In genomic region chr1:60566631-60567311, GRCm38 (mm10) we compare ENCODE assay signal across 8 mouse cellular contexts. TPM values are rescaled to one million over a fixed set of nuclear protein-coding genes. Genes with fewer than 3 reads are reported as not detected.
A peak's percentile ranks its signal among the peaks of the same experiment; 100 is the strongest.
DNase-seq lines count a peak whose midpoint lies in the region; ATAC-seq and TF ChIP-seq lines count a peak whose summit lies in the region.

Raph1 (minus strand) TSS chr1:60567104.

- DNase-seq in adipocyte (ENCODE audit: low spot score): peak; percentile 88
- DNase-seq in gastrocnemius, postnatal 25 days: peak; percentile 92
- DNase-seq in intestine, embryonic 14.5 days (ENCODE audit: low spot score): peak; percentile 89
- DNase-seq in left cerebral cortex, postnatal 10 days (ENCODE audit: extremely low spot score in 1 of 2, low spot score in 2 of 2): peak; percentile 56 to 94
- DNase-seq in right cerebral cortex, postnatal 25 days: peak; percentile 86
- peak; percentile 85 to 86 for DNase-seq in urinary bladder, postnatal 4 days (ENCODE audit: low spot score in 2 of 2)

- no peaks in the 10 kb centered on the region; the same call in 1 of the 2 replicates for H3K9me3 ChIP-seq in intestine, embryonic 14.5 days (ENCODE audit: control insufficient read depth, low read length)

- no peaks in the 10 kb centered on the region for H3K36me3 ChIP-seq in intestine, embryonic 14.5 days (ENCODE audit: control insufficient read depth, insufficient read depth, low read length)

- no peak for TF ChIP-seq CTCF in cortical plate, adult 2 months (IDR thresholded peaks at IDR 0.05; ENCODE audit: extremely low read depth, insufficient read depth, low read length)

- WGBS in intestine, embryonic 14.5 days: under 1% methylated on average over 72 of the region's 92 CpGs

- peak within 1 kb of the TSS; percentile 91 for H3K9ac ChIP-seq in intestine, embryonic 14.5 days (ENCODE audit: low read length)

- peak within 1 kb of the TSS; percentile 79 for H3K4me3 ChIP-seq in cortical plate, adult 2 months (ENCODE audit: insufficient read depth, low read length)
- H3K4me3 ChIP-seq in intestine, embryonic 14.5 days (ENCODE audit: low read depth, low read length): peak within 1 kb of the TSS; percentile 77

- no peak for TF ChIP-seq POLR2A in cortical plate, adult 2 months (IDR thresholded peaks at IDR 0.05; ENCODE audit: extremely low read depth, insufficient read depth, low read length)

- peak within 1 kb of the TSS; percentile 74 for H3K4me2 ChIP-seq in intestine, embryonic 14.5 days (ENCODE audit: low read length)

- no peaks in the 10 kb centered on the region for H3K27me3 ChIP-seq in intestine, embryonic 14.5 days (replicated peaks; ENCODE audit: control insufficient read depth, insufficient read depth, low read length)

- peak; percentile 99 for ATAC-seq in intestine, embryonic 14.5 days (replicated peaks; ENCODE audit: low FRiP score, low TSS enrichment, low read depth)
- ATAC-seq in megakaryocyte progenitor cell, adult 5-6 weeks (replicated peaks; ENCODE audit: poor library complexity): peak; percentile 79

- H3K27ac ChIP-seq in cortical plate, adult 2 months (ENCODE audit: insufficient read depth, low read length): peak within 1 kb of the TSS; percentile 99
- H3K27ac ChIP-seq in intestine, embryonic 14.5 days (ENCODE audit: low read depth): peak within 1 kb of the TSS; percentile 95

- intact Hi-C loops in left cerebral cortex, postnatal 10 days (cut with DNase I): loop anchor here (5.0 to 10.0 kb wide), 2 partner anchors 258 to 281 kb away; no protein-coding TSS in a partner anchor

- H3K4me1 ChIP-seq in cortical plate, adult 2 months (ENCODE audit: control insufficient read depth, insufficient read depth, low read length): 0 out of 2 replicates have a peak, but pooled peaks cover 1% of the 10 kb centered on the region
- H3K4me1 ChIP-seq in intestine, embryonic 14.5 days (replicated peaks; ENCODE audit: control insufficient read depth, insufficient read depth, low read length): peaks cover 6% of the 10 kb centered on the region

RNA-seq across cellular contexts. Expression of gene Raph1, which starts in this region (rescaled TPM):
- polyA plus RNA-seq in cortical plate, adult 2 months (2012; rRNA removed): 18.3 and 18.5 TPM in 2 replicates
- 10 to 100 TPM; 21.8 to 23.3 TPM for total RNA-seq in gastrocnemius, postnatal 25 days (2021)
- 32.2 and 34.1 TPM in 2 replicates for polyA plus RNA-seq in intestine, embryonic 14.5 days (2014; fragmentation: Nextera tagmentation; extraction: Ambion mirVana)
- total RNA-seq in left cerebral cortex, postnatal 10 days (2021): 100 to 1,000 TPM; 107 to 109 TPM
- 11.6 and 15.5 TPM in 2 replicates for total RNA-seq in megakaryocyte progenitor cell, adult 5-6 weeks (2015)
- 1.5 and 2.5 TPM in 2 replicates for total RNA-seq in megakaryocyte progenitor cell, adult 5-6 weeks (2017)

Comparison
In these comparisons a context has a peak if more than half of its experiments do, and no peak if none do; other contexts are left out.
1. Peak in every context shown above with its lines: DNase-seq, ATAC-seq, H3K4me3 ChIP-seq and H3K27ac ChIP-seq.
2. RNA of gene Raph1 (total RNA-seq): 107 to 109 TPM in left cerebral cortex, postnatal 10 days; 21.8 to 23.3 TPM in gastrocnemius, postnatal 25 days and 1.5 to 15.5 TPM in megakaryocyte progenitor cell, adult 5-6 weeks; every median in the first group is over 4 times any median in the second.